Mouse (Mus musculus) CH12.LX (cell line): ENCODE data around the gene Uck2. TPM values are rescaled to one million over a fixed set of nuclear protein-coding genes. Genes with fewer than 3 reads are reported as not detected.
A peak's percentile ranks its signal among the peaks of the same experiment; 100 is the strongest.

Experiments used
- DNase-seq: peaks from one replicate; pipeline ENCODE4 v3.0.0-alpha.2; 2013; ENCODE audit errors: extremely low read depth
- H3K27ac ChIP-seq: 2 replicates; pipeline ENCODE4 v1.5.1; 2012; ENCODE audit warnings: low read depth, mild to moderate bottlenecking, control low read depth, moderate library complexity; ENCODE audit not compliant: insufficient read depth
- H3K27me3 ChIP-seq: replicated peaks from 2 replicates; pipeline ENCODE3; 2012; ENCODE audit warnings: inconsistent platforms
- H3K36me3 ChIP-seq, 2 experiments: replicated peaks in 1 of 2; 2 replicates each; pipeline versions ENCODE3 to v1.6.1; 2012; ENCODE audit warnings: inconsistent platforms in 1 of 2, low read length in 1 of 2, mild to moderate bottlenecking in 1 of 2, mixed read lengths in 1 of 2, moderate library complexity in 1 of 2; ENCODE audit not compliant: control insufficient read depth in 1 of 2, insufficient read depth in 1 of 2
- H3K4me1 ChIP-seq, 2 experiments: 2 replicates each; pipeline ENCODE4 v1.6.1; 2012; ENCODE audit warnings: inconsistent platforms in 1 of 2, moderate library complexity in 1 of 2; ENCODE audit not compliant: insufficient read depth in 2 of 2, control insufficient read depth in 1 of 2
- H3K4me2 ChIP-seq: 2 replicates; pipeline ENCODE4 v1.6.1; 2012; ENCODE audit warnings: low read depth, mild to moderate bottlenecking, control low read depth; ENCODE audit not compliant: poor library complexity, insufficient read depth, severe bottlenecking
- H3K4me3 ChIP-seq, 3 experiments: fragments of 150-350 bp in 1 of 3; sonication (generic) in 1 of 3; replicated peaks in 1 of 3; 2 replicates each; pipeline versions ENCODE3 to v1.5.1; 2011 to 2012; ENCODE audit warnings: low read depth in 2 of 3, low read length in 2 of 3, mild to moderate bottlenecking in 2 of 3, moderate library complexity in 2 of 3, control low read depth in 1 of 3, improper control_type of control experiment in 1 of 3, inconsistent platforms in 1 of 3, mixed read lengths in 1 of 3; ENCODE audit not compliant: poor library complexity in 1 of 3
- H3K79me2 ChIP-seq: replicated peaks from 2 replicates; pipeline ENCODE4 v1.6.1; 2012; ENCODE audit warnings: mild to moderate bottlenecking, moderate library complexity; ENCODE audit not compliant: control insufficient read depth, poor library complexity, insufficient read depth, severe bottlenecking; ENCODE audit errors: extremely low read depth
- H3K9ac ChIP-seq: 2 replicates; pipeline ENCODE4 v1.6.1; 2012; ENCODE audit warnings: low read depth, mild to moderate bottlenecking, control low read depth, moderate library complexity; ENCODE audit not compliant: insufficient read depth
- H3K9me3 ChIP-seq: replicated peaks from 2 replicates; pipeline ENCODE3; 2012; ENCODE audit warnings: low read length, inconsistent platforms, mixed read lengths
- BHLHE40 ChIP-seq: IDR thresholded peaks from 2 replicates; pipeline ENCODE4 v1.6.1; 2011; ENCODE audit warnings: mild to moderate bottlenecking, low read depth, low read length, improper control_type of control experiment
- CHD2 ChIP-seq: IDR thresholded peaks from 2 replicates; pipeline ENCODE4 v1.6.1; 2011; ENCODE audit warnings: low read length, improper control_type of control experiment
- CTCF ChIP-seq, 2 experiments: IDR thresholded peaks in 1 of 2; conservative IDR thresholded peaks in 1 of 2; 2 replicates each; pipeline ENCODE4 v1.5.1; 2011 to 2012; ENCODE audit warnings: low read depth in 2 of 2, low read length in 2 of 2, improper control_type of control experiment in 1 of 2, inconsistent platforms in 1 of 2, mild to moderate bottlenecking in 1 of 2, moderate library complexity in 1 of 2
- ELF1 ChIP-seq: IDR thresholded peaks from 2 replicates; pipeline ENCODE4 v1.6.1; 2014; ENCODE audit warnings: low read depth, mild to moderate bottlenecking, inconsistent platforms, low read length, improper control_type of control experiment
- EP300 ChIP-seq: IDR thresholded peaks from 2 replicates; pipeline ENCODE4 v1.6.1; 2011; ENCODE audit warnings: low read length, improper control_type of control experiment
- GABPA ChIP-seq: IDR thresholded peaks from 2 replicates; pipeline ENCODE4 v1.6.1; 2012; ENCODE audit warnings: low read depth, low read length, improper control_type of control experiment, inconsistent platforms; ENCODE audit not compliant: insufficient replicate concordance
- JUN ChIP-seq: IDR thresholded peaks from 2 replicates; pipeline ENCODE4 v1.6.1; 2011; ENCODE audit warnings: low read depth, mild to moderate bottlenecking, low read length, improper control_type of control experiment, moderate library complexity; ENCODE audit not compliant: insufficient read depth
- MAFK ChIP-seq: IDR thresholded peaks from 2 replicates; pipeline ENCODE4 v1.6.1; 2011; ENCODE audit warnings: low read length, improper control_type of control experiment; ENCODE audit not compliant: insufficient replicate concordance
- MAZ ChIP-seq: IDR thresholded peaks from 2 replicates; pipeline ENCODE4 v1.6.1; 2012; ENCODE audit warnings: low read depth, mild to moderate bottlenecking, inconsistent platforms, low read length, improper control_type of control experiment, moderate library complexity
- MXI1 ChIP-seq: IDR thresholded peaks from 2 replicates; pipeline ENCODE4 v1.6.1; 2011; ENCODE audit warnings: mild to moderate bottlenecking, low read depth, low read length, improper control_type of control experiment
- NRF1 ChIP-seq: IDR thresholded peaks from 2 replicates; pipeline ENCODE4 v1.6.1; 2014; ENCODE audit warnings: low read depth, mild to moderate bottlenecking, inconsistent platforms, low read length, improper control_type of control experiment, moderate library complexity
- PAX5 ChIP-seq: IDR thresholded peaks from 2 replicates; pipeline ENCODE4 v1.6.1; 2012; ENCODE audit warnings: low read length, inconsistent platforms, mixed read lengths
- RAD21 ChIP-seq: IDR thresholded peaks from 2 replicates; pipeline ENCODE4 v1.6.1; 2011; ENCODE audit warnings: low read depth, mild to moderate bottlenecking, low read length, improper control_type of control experiment, moderate library complexity
- RCOR1 ChIP-seq: conservative IDR thresholded peaks from 2 replicates; pipeline ENCODE4 v1.6.1; 2012; ENCODE audit warnings: low read depth, mild to moderate bottlenecking, inconsistent platforms, low read length, improper control_type of control experiment
- SIN3A ChIP-seq: IDR thresholded peaks from 2 replicates; pipeline ENCODE4 v1.6.1; 2012; ENCODE audit warnings: low read length, improper control_type of control experiment, inconsistent platforms
- TBP ChIP-seq: conservative IDR thresholded peaks from 2 replicates; pipeline ENCODE4 v1.6.1; 2011; ENCODE audit warnings: low read depth, low read length, improper control_type of control experiment
- UBTF ChIP-seq: IDR thresholded peaks from 2 replicates; pipeline ENCODE4 v1.6.1; 2012; ENCODE audit warnings: low read depth, mild to moderate bottlenecking, inconsistent platforms, low read length, improper control_type of control experiment, moderate library complexity
- ZC3H11A ChIP-seq: IDR thresholded peaks from 2 replicates; pipeline ENCODE4 v1.6.1; 2012; ENCODE audit warnings: low read depth, mild to moderate bottlenecking, inconsistent platforms, low read length, improper control_type of control experiment
- ZMIZ1 ChIP-seq: IDR thresholded peaks from 2 replicates; pipeline ENCODE4 v1.6.1; 2012; ENCODE audit warnings: low read depth, mild to moderate bottlenecking, inconsistent platforms, low read length, improper control_type of control experiment
- ZNF384 ChIP-seq: IDR thresholded peaks from 2 replicates; pipeline ENCODE4 v1.6.1; 2012; ENCODE audit warnings: low read depth, low read length, improper control_type of control experiment, inconsistent platforms
- dilution Hi-C: fragments of 300-500 bp; cut with MboI; formaldehyde crosslinking; loops from 2 replicates; pipeline ENCODE4 v1.14.3; 2020; ENCODE audit warnings: low sequenced_read_pairs; ENCODE audit not compliant: extremely low pct_unique_long_range_greater_than_20kb, extremely low pct_ligation_motif_present
- in situ Hi-C: fragments of 300-500 bp; cut with MboI; formaldehyde crosslinking; loops from 3 replicates; pipeline ENCODE4 v1.14.3; 2019; ENCODE audit warnings: low sequenced_read_pairs, low pct_ligation_motif_present, low pct_unique_long_range_greater_than_20kb, mixed read lengths
- polyA plus RNA-seq: library from polyadenylated mRNA; unstranded; fragments of >175 nt; gene quantifications from 2 replicates; pipeline ENCODE4 v1.2.1, GENCODE M21; 2012; ENCODE audit warnings: low read depth; ENCODE audit not compliant: insufficient read length
- total RNA-seq, 2 experiments: library from RNA; depleted of rRNA; stranded (reverse); fragments of 300-350 nt in 1 of 2; fragments of >200 nt in 1 of 2; gene quantifications; 2 replicates each; pipeline ENCODE4 v1.2.3; 2012 to 2014

Uck2 gene
- total and polyA plus RNA-seq, 3 experiments: 235 to 392 (median 363) TPM

DNA sequence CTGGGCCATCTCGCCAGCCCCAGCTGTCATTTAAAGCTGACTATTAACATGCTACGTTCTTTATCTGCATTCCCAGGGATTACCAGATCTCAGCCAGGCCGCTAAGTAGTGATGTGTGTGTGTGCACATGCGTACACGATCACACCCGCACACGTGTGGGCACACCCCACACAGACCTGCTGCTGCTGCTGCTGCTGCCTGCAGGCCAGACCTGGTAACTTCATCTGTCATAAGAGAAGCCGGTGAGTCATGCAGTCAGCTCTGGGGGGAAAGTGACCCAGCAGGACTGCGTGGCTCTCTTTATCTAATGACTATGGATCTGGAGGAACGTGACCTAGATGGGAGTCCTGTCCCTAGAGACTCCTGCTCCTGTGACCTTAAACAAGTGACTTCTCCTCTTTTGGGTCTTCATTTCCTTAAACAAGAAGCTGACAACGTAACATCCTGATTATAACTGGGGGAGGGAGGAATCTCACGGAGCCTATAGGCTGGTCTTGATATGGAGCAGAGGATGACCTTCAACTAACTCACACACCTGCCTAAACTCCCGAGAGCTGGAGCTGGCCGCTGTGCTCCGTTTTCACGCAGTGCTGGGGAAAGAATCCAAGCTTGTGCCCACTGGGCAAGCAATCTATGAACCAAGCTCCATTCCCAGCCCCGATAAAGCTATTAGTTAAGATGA, 54.0 kb downstream of the Uck2 start:
- no peak overlapping the region for H3K27ac ChIP-seq
- H3K79me2 ChIP-seq: peaks cover 12% of the 10 kb centered on the region; the same call in 1 of the 2 replicates
- H3K36me3 ChIP-seq: peaks cover 83 to 97% of the 10 kb centered on the region in 2 experiments
- dilution Hi-C loops (no loop called here), in situ Hi-C loops (loop anchor here (5.0 kb wide), 1 partner anchor 106 kb away; no protein-coding TSS in a partner anchor)
- H3K27me3 ChIP-seq: no peaks in the 10 kb centered on the region
- no peak for DNase-seq
- no peak overlapping the region for H3K4me3 ChIP-seq
- no peaks in the 10 kb centered on the region for H3K4me1 ChIP-seq
- TF ChIP-seq CTCF (conservative IDR thresholded peaks at IDR 0.05 in 1 of 2, IDR thresholded peaks at IDR 0.05 in 1 of 2; ENCODE audit: low read depth in 2 of 2, low read length in 2 of 2) (no peak), MAFK (no peak), MXI1 (no peak), GABPA (no peak), BHLHE40 (no peak), RAD21 (no peak)
- H3K9ac ChIP-seq: no peak overlapping the region
- H3K4me2 ChIP-seq: no peak overlapping the region
- H3K9me3 ChIP-seq: no peaks in the 10 kb centered on the region

DNA sequence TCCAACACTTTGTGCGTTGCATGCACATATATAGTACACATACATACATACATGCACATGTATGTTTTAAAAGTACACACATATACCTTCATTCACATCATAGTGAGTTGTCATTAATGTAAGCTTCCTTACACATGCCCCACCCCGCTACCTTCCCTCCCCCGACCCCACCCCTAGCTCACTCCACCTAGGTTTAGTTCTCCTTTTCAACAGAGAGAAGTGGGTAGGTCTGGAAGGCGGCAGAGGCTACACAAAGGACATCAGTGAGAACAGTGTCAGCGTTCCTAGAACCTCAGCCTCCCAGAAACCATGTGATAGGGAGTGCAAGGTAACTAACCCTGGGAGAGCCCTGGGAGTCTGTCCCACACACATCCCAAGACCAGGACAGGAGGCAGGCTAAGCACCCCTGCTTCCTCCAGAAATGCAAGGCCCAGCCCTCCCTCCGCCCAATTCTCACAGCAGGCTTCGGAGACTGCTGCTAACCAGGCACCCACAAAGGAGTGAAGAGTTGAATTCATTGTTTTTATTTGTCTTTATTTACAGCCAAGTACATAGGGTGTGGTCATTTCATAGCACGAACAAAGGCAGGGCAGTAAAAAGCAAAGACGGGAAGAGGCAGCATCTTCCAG, 62.6 kb downstream of the Uck2 start:
- Histone ChIP-seq H3K27ac (no peak overlapping the region), H3K4me2 (no peak overlapping the region), H3K36me3 (peaks cover 35 to 48% of the 10 kb centered on the region in 2 experiments), H3K9ac (no peak overlapping the region), H3K9me3 (no peaks in the 10 kb centered on the region), H3K79me2 (no peaks in the 10 kb centered on the region), H3K4me3 (no peak overlapping the region), H3K4me1 (peaks cover 0 to 5% of the 10 kb centered on the region in 2 experiments; a peak in 2 of 4 replicates), H3K27me3 (no peaks in the 10 kb centered on the region)
- no peak for DNase-seq
- TF ChIP-seq MAZ (no peak), MAFK (no peak), PAX5 (no peak), NRF1 (no peak)
- dilution Hi-C loops (no loop called here), in situ Hi-C loops (loop anchor here (10.0 to 25.0 kb wide), 3 partner anchors 52 to 785 kb away; no protein-coding TSS in a partner anchor)

DNA sequence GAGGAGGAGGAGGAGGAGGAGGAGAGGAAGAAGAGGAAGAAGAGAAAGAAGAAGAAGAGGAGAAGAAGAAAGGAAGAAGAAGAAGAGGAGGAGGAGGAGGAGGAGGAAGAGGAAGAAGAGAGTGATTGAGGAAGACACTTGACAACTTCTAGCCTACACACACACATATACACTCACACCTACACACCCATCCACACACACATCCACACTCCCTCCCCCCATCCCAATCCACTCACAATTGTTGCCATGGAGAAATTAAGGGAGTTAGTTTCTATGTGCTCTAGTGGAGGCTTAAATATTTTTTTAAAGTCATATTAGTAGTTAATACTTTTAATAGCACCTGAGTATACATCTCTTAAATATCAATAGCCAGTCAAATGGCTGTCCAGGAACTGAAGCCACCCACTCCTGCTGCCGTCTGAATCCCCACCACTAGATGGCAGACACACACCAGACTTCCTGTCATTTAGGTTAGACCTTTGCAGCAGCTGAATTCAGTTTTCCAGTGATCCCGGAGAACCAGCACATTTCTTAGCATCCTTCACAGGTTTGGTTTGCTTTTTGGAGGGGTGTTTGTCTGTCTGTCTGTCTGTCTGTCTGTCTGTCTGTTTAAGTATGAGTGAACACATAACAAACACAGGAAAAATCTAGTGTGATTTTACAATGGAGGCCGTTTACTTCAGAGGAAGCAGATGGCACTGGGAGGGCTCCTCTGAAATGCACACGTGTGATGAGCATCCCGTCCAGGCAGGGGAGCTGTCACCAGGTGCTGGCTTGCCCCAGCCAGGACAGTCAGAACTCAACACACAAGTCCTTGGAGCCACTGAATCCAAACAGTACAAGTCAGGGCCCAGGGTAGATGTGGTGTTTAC, 64.6 kb downstream of the Uck2 start:
- in situ Hi-C loops: loop anchor here (10.0 to 25.0 kb wide), 3 partner anchors 54 to 783 kb away; no protein-coding TSS in a partner anchor
- Histone ChIP-seq H3K79me2 (no peaks in the 10 kb centered on the region), H3K27ac (no peak overlapping the region), H3K4me2 (no peak overlapping the region), H3K4me3 (no peak overlapping the region), H3K9ac (no peak overlapping the region), H3K36me3 (peaks cover 16 to 28% of the 10 kb centered on the region in 2 experiments), H3K4me1 (peaks cover 0 to 5% of the 10 kb centered on the region in 2 experiments; a peak in 2 of 4 replicates), H3K27me3 (no peaks in the 10 kb centered on the region), H3K9me3 (no peaks in the 10 kb centered on the region)
- peak; percentile 77 for DNase-seq
- dilution Hi-C loops: no loop called here
- peak; percentile 71 to 96 for TF ChIP-seq CTCF (conservative IDR thresholded peaks at IDR 0.05 in 1 of 2, IDR thresholded peaks at IDR 0.05 in 1 of 2; ENCODE audit: low read depth in 2 of 2, low read length in 2 of 2)
- no peak for TF ChIP-seq JUN
- no peak for TF ChIP-seq UBTF
- no peak for TF ChIP-seq RCOR1
- TF ChIP-seq SIN3A: no peak
- no peak for TF ChIP-seq TBP
- no peak for TF ChIP-seq CHD2
- TF ChIP-seq ZNF384: no peak
- peak; percentile 70 for TF ChIP-seq ZC3H11A
- peak; percentile 45; the same call in 1 of the 2 replicates for TF ChIP-seq ELF1
- TF ChIP-seq RAD21: peak; percentile 97
- TF ChIP-seq MXI1: no peak
- TF ChIP-seq GABPA: no peak
- no peak for TF ChIP-seq ZMIZ1
- TF ChIP-seq EP300: no peak
